21 mouse cellular contexts compared by ENCODE assay signal in the genomic region with DNA sequence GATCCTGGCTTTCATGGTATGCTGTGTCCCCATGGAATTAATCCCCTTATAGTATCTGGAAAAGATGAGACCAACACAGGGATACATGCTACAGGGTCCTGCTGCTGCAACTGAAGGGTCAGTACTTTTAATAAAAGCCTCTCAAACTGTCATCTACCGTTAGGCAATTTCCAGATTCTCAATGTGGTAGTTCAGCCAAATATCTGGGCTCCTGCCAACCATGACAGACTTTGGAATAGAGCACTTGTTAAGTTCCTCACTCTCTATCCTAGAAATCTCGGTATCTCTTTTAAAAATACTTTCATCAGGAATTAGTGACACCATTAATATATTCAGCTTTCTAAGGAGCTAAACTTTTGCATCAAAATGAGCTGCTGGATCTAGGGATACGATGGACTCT.
A peak's percentile ranks its signal among the peaks of the same experiment; 100 is the strongest.
DNase-seq lines count a peak whose midpoint lies in the region; TF ChIP-seq lines count a peak whose summit lies in the region.
"Had no signal": no experiment of that assay in that cellular context is flagged by ENCODE, and none has a peak within 500 bp of the region (broad histone marks: within the 10 kb centered on the region; RNA-seq: fewer than 3 reads in every experiment).

No protein-coding gene starts in this region.

- no peak overlapping the region for H3K27ac ChIP-seq in kidney, adult 2 months (ENCODE audit: insufficient read depth, low read depth, low read length)
- H3K27ac ChIP-seq: embryonic facial prominence, embryonic 12.5 days; hindbrain, embryonic 14.5 days; intestine, embryonic 15.5 days; limb, embryonic 13.5 days; liver, embryonic 14.5 days; midbrain, embryonic 12.5 days; neural tube, embryonic 12.5 days had no signal

- TF ChIP-seq CTCF in kidney, adult 2 months (conservative IDR thresholded peaks at IDR 0.05; ENCODE audit: insufficient read depth, insufficient read length, low read depth, low read length) = no peak

- WGBS in kidney, adult 2 months = 42% methylated on average over 3 of the region's 3 CpGs

- no peak overlapping the region for H3K4me3 ChIP-seq in kidney, adult 2 months (ENCODE audit: insufficient read depth, low read depth, low read length)
- H3K4me3 ChIP-seq: embryonic facial prominence, embryonic 12.5 days; erythroblast, embryonic 14.5 days; intestine, embryonic 15.5 days; limb, embryonic 13.5 days; midbrain, embryonic 12.5 days; neural tube, embryonic 12.5 days had no signal

- no peaks in the 10 kb centered on the region for H3K4me1 ChIP-seq in kidney, adult 2 months (ENCODE audit: control insufficient read depth, insufficient read depth, low read length)
- H3K4me1 ChIP-seq: intestine, embryonic 15.5 days; limb, embryonic 13.5 days; midbrain, embryonic 12.5 days; neural tube, embryonic 12.5 days had no signal

- no peaks in the 10 kb centered on the region for H3K36me3 ChIP-seq in kidney, adult 2 months (ENCODE audit: control insufficient read depth, insufficient read depth, low read length)
- H3K36me3 ChIP-seq: embryonic facial prominence, embryonic 12.5 days; intestine, embryonic 15.5 days; limb, embryonic 13.5 days; midbrain, embryonic 12.5 days; neural tube, embryonic 12.5 days had no signal

- peak; percentile 14 to 32 for DNase-seq in cerebellum, postnatal 10 days
- no peak for DNase-seq in cerebellum, adult 9-10 months
- peak; percentile 9 for DNase-seq in kidney, adult 2 months
- no peak for DNase-seq in kidney, postnatal 14 days
- DNase-seq in lung, postnatal 10 days = peak; percentile 22
- no peak for DNase-seq in lung, postnatal 4 days
- peak; percentile 32 for DNase-seq in adipocyte (ENCODE audit: low spot score)
- DNase-seq in ovary, adult 18-20 months (ENCODE audit: low spot score) = no peak
- DNase-seq: adrenal gland, postnatal 36 days; cerebellum, adult 18-20 months; heart, adult 11 months; right cerebral cortex, adult 18-20 months; thymus, postnatal 36 days had no signal

- TF ChIP-seq POLR2A in kidney, adult 2 months (IDR thresholded peaks at IDR 0.05; ENCODE audit: low read depth, low read length) = no peak

- H3K27me3 ChIP-seq in kidney, adult 2 months (replicated peaks; ENCODE audit: control insufficient read depth, insufficient read depth, low read length) = no peaks in the 10 kb centered on the region
- H3K27me3 ChIP-seq: embryonic facial prominence, embryonic 12.5 days; intestine, embryonic 15.5 days; limb, embryonic 13.5 days; midbrain, embryonic 12.5 days; neural tube, embryonic 12.5 days had no signal

Comparison
In these comparisons a context has a peak if more than half of its experiments do, and no peak if none do; other contexts are left out.
1. DNase-seq: peak in cerebellum, postnatal 10 days (2 of 2), kidney, adult 2 months (single experiment), lung, postnatal 10 days (single experiment) and adipocyte (single experiment); none in cerebellum, adult 9-10 months (single experiment), kidney, postnatal 14 days (single experiment), lung, postnatal 4 days (0 of 2) and ovary, adult 18-20 months (single experiment).